Mouse (Mus musculus) C2C12 (cell line): ENCODE data around the gene Smap1.

Experiments used
- CTCF ChIP-seq: IDR thresholded peaks from one replicate; pipeline ENCODE4 v1.5.1; 2011; ENCODE audit not compliant: control insufficient read depth, insufficient read depth, insufficient read length
- MAX ChIP-seq: IDR thresholded peaks from one replicate; pipeline ENCODE4 v1.6.1; 2011; ENCODE audit warnings: mild to moderate bottlenecking, control low read depth
- MYOG ChIP-seq: IDR thresholded peaks from one replicate; pipeline ENCODE4 v1.6.1; 2011; ENCODE audit not compliant: control insufficient read depth, insufficient read length; ENCODE audit errors: extremely low read depth

DNA sequence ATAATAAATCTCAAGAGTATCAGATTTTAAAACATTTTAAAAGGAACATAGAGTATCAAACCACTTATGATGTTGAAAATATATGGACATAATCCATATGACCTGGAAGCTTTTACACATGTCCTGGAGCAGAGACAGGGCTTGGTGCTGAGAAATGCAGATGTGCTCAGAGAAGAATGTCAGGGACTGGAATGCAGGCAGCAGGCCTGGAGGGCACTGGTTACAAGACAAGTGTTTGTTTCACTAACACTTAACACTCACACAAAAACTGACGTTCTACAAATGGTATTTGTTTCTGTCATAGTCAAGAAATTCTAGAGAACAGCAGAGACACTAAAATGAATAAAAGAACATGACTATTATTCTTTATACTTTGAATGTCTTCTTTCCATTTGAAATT lies 30.0 kb downstream of the Smap1 start:
- TF ChIP-seq MYOG (no peak), CTCF (no peak), MAX (no peak)
